Mouse (Mus musculus) stomach, postnatal 0 days (tissue): Measurements from ENCODE around the gene Slmap.

Experiments
- CTCF ChIP-seq: IDR thresholded peaks from 2 replicates; pipeline ENCODE4 v1.5.1; 2016; ENCODE audit warnings: antibody characterized with exemption, low read depth, mild to moderate bottlenecking, moderate library complexity
- EP300 ChIP-seq: optimal IDR thresholded peaks from 2 replicates; pipeline ENCODE3; 2016; ENCODE audit warnings: antibody characterized with exemption

DNA sequence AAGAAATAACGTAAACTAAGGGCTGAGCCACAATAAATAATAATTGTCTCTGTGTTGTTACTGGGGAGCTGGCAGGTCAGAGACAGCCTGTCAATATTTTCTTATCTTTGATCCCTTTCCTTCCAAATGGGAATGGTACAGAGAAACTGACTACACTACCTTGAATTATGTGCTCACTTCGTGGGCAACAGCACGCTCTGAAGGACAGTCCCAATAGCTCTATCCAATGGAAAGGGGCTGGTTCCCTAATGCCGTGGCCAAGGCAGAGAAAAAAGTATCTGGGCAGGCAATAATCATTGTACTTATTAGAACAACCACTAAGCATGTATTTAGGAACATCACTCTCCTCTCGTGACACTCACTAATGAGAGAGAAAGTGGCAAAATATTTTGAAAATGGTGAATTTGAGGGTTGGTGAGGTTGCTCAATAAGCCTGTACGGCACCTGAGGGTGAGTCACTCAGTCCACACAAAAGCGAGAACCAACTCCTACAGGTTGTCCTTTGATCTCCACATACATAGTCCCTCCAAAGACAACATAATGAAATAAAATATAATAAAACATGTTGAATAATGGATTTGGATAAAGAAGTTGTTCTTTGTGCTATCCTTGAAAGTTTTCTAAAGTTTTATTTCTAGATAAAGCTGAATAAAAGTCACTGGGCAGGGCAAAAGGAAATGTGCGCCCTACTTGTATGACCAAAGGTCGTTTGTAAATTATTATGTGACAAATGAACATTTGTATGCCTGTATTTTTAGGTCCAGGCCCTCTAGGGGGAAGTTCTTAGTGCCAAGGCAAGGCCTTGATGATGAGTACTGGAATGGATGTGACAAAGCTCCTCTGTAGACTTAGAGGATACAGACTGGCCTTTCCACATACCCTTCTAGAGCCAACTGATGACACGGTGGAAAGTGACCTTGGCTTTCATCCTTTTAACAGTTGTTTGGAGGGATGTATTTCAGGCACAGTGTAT, 13.1 kb upstream of the Slmap start:
- TF ChIP-seq EP300 (no peak), CTCF (no peak)
